Mouse (Mus musculus) lung, adult 10 weeks (tissue): ENCODE measurements around the gene Trim61. TPM values are rescaled to one million over a fixed set of nuclear protein-coding genes. Genes with fewer than 3 reads are reported as not detected.

Source experiments
- polyA plus RNA-seq: library from polyadenylated mRNA; stranded (reverse); fragments of 350-450 nt; fragmentation: Illumina TruSeq; extraction: RNeasy Lipid Tissue Mini Kit (QIAGEN cat#74804); gene quantifications from one replicate; pipeline ENCODE4 v1.2.3, GENCODE M21; 2014; ENCODE audit warnings: low read depth, low replicate concordance; ENCODE audit not compliant: insufficient read depth

Trim61 gene
- not detected for polyA plus RNA-seq

GRCm38 (mm10) chr8:65018423-65018822, at the start of gene Trim61, which contains the start of gene Trim60:
TSS of gene Trim61 (minus strand) at chr8:65018523.
TSS of gene Trim60 (minus strand) at chr8:65018584.

DNA sequence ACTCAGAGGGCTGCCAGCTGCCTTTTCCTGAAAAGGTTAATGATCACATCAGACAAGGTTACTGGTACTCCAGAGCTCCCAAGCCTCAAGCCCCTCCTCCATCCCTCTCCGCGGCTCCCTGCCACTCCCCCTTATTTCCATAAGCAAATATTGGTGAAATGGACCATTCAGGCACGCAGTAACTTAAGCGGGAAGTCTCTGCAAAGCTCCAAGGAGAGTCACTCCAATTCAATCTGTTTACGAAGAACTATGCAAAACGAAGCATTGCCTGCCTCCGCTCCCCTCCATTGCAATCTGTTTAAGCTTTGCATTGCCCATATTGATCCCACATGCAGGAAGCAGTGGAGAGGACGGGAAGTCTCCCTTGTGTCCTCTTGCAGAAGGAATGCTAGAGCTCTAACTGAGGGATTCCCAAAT, 18.8 kb upstream of the Trim61 start, which contains the start of gene Apela:
TSS of gene Apela (minus strand) at position 220 of the 417 bp plus-strand sequence.

DNA sequence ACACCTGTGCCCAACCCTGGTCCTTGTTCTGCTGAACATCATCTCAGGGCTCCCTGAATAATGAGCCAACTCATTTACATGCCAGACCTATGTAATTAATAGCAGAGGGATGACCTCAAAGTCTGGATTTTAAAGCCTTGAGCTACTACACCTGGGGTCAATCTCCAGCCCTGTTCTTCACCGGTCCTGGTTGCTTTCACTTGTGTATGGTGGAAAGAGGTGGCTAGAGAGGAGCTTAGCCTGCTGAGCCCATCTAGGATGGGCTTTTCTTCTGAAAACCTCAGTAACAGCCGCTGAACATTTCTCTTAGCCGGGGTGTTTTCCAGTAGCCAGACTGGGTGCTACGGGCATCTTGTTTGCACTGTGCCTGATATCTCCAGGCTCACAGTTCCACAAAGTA, 30.6 kb downstream of the Trim61 start, which contains the start of gene Trim75:
TSS of gene Trim75 (minus strand) at position 101 of the 400 bp plus-strand sequence.

Other genes with a start within 250 kb of the Trim61 start
- 16.6 TPM for gene Klhl2, start 168.5 kb downstream of the Trim61 start, polyA plus RNA-seq
- 19.7 TPM for gene Tmem192, start 71.3 kb downstream of the Trim61 start, polyA plus RNA-seq
- not detected for gene Trim75, start 30.7 kb downstream of the Trim61 start, polyA plus RNA-seq
- gene Trim60, start 61 bp upstream of the Trim61 start, polyA plus RNA-seq = not detected
- not detected for gene Apela, start 18.8 kb upstream of the Trim61 start, polyA plus RNA-seq
- not detected for gene Gm10663, start 56.5 kb upstream of the Trim61 start, polyA plus RNA-seq
- gene BC030870, start 111.0 kb upstream of the Trim61 start, polyA plus RNA-seq = 3.2 TPM